Mouse (Mus musculus): Measurements from ENCODE around the gene Slc35d1. TPM values are rescaled to one million over a fixed set of nuclear protein-coding genes. Genes with fewer than 3 reads are reported as not detected.

The Slc35d1 gene
- total and polyA plus RNA-seq, 3 experiments = 6.0 to 11.5 (median 8.7) TPM

DNA sequence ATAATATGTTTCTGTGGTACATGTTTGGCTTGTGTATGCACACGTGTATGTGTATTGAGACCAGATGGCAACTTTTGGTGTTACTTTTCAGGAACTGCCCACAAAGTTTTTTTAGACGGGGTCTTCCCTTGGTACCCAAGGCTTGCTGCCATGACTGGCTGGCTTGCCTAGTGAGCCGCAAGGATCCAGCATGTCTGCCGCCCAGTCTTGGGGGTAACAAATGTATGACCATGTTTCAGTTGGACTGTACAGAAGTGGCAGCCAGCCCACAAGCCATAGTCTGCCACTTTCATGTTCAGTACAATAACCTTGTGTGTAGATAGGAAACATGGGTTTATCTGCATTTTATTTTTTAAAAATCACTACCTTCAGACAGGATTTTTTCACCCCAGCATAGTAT is 56.2 kb downstream of the Slc35d1 start:
- no peak for DNase-seq (ENCODE audit: extremely low read depth)
- Histone ChIP-seq H3K27me3 (replicated peaks) (no peaks in the 10 kb centered on the region), H3K4me1 (ENCODE audit: control insufficient read depth in 1 of 2, insufficient read depth in 2 of 2) (no peaks in the 10 kb centered on the region; a peak in 1 of 4 replicates), H3K36me3 (replicated peaks in 1 of 2; ENCODE audit: control insufficient read depth in 1 of 2, insufficient read depth in 1 of 2, low read length in 1 of 2) (peaks cover 51 to 82% of the 10 kb centered on the region in 2 experiments), H3K4me3 (replicated peaks in 1 of 3; ENCODE audit: low read depth in 2 of 3, low read length in 2 of 3, poor library complexity in 1 of 3) (no peak overlapping the region), H3K9ac (ENCODE audit: insufficient read depth, low read depth) (no peak overlapping the region), H3K4me2 (ENCODE audit: insufficient read depth, low read depth, poor library complexity, severe bottlenecking) (no peak overlapping the region), H3K27ac (ENCODE audit: insufficient read depth, low read depth) (no peak overlapping the region), H3K9me3 (replicated peaks; ENCODE audit: low read length) (no peaks in the 10 kb centered on the region), H3K79me2 (replicated peaks; ENCODE audit: control insufficient read depth, extremely low read depth, insufficient read depth, poor library complexity, severe bottlenecking) (peaks cover 2% of the 10 kb centered on the region; the same call in 1 of the 2 replicates)
- TF ChIP-seq USF2 (conservative IDR thresholded peaks at IDR 0.05; ENCODE audit: low read depth, low read length) = no peak
- TF ChIP-seq NRF1 (IDR thresholded peaks at IDR 0.05; ENCODE audit: low read depth, low read length) = no peak
- TF ChIP-seq HCFC1 (IDR thresholded peaks at IDR 0.05; ENCODE audit: low read depth, low read length) = no peak
- no peak for TF ChIP-seq ZKSCAN1 (IDR thresholded peaks at IDR 0.05; ENCODE audit: borderline replicate concordance, low read depth, low read length)
- TF ChIP-seq BHLHE40 (IDR thresholded peaks at IDR 0.05; ENCODE audit: low read depth, low read length) = no peak
- TF ChIP-seq JUND (conservative IDR thresholded peaks at IDR 0.05; ENCODE audit: low read depth, low read length) = no peak
- no peak for TF ChIP-seq MAX (IDR thresholded peaks at IDR 0.05; ENCODE audit: low read length)
- no peak for TF ChIP-seq EP300 (IDR thresholded peaks at IDR 0.05; ENCODE audit: low read length)
- no peak for TF ChIP-seq ZNF384 (IDR thresholded peaks at IDR 0.05; ENCODE audit: low read depth, low read length)
- no peak for TF ChIP-seq MAZ (IDR thresholded peaks at IDR 0.05; ENCODE audit: low read depth, low read length)
- no peak for TF ChIP-seq MEF2A (IDR thresholded peaks at IDR 0.05; ENCODE audit: borderline replicate concordance, low read depth, low read length)
- TF ChIP-seq SMC3 (IDR thresholded peaks at IDR 0.05; ENCODE audit: low read depth, low read length) = no peak
- no peak for TF ChIP-seq ZMIZ1 (IDR thresholded peaks at IDR 0.05; ENCODE audit: low read depth, low read length)
- no peak for TF ChIP-seq CHD1 (IDR thresholded peaks at IDR 0.05; ENCODE audit: low read depth, low read length)
- TF ChIP-seq SIN3A (IDR thresholded peaks at IDR 0.05; ENCODE audit: low read length) = no peak
- TF ChIP-seq RCOR1 (conservative IDR thresholded peaks at IDR 0.05; ENCODE audit: low read depth, low read length) = no peak
- no peak for TF ChIP-seq TCF12 (IDR thresholded peaks at IDR 0.05; ENCODE audit: low read depth, low read length)
- TF ChIP-seq UBTF (IDR thresholded peaks at IDR 0.05; ENCODE audit: low read depth, low read length) = no peak
- TF ChIP-seq MAFK (IDR thresholded peaks at IDR 0.05; ENCODE audit: insufficient replicate concordance, low read length) = no peak
- TF ChIP-seq ETS1 (conservative IDR thresholded peaks at IDR 0.05; ENCODE audit: low read depth, low read length) = no peak
- dilution Hi-C loops (cut with MboI; ENCODE audit: extremely low pct_ligation_motif_present, extremely low pct_unique_long_range_greater_than_20kb, low sequenced_read_pairs) = no loop called here
- in situ Hi-C loops (cut with MboI; ENCODE audit: low pct_ligation_motif_present, low pct_unique_long_range_greater_than_20kb, low sequenced_read_pairs) = no loop called here

DNA sequence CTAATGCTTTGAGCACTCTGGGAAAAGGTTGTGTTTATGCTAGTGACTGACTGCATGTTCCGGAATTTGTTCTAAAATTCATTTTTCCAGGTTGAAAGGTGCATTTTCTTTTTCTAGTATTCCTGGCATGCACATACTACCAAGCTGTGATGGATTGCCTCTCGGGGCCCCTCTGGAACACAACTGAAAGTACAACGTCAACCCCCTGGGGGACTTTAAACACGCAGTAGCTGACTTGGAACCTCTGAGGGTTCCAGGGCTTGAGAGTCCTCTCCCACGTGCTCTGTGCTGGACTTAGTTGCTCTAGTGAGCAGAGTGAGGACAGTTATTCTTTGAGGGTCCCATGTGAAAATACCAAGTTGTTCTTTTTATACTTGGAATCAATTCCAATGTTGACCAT is 63.0 kb downstream of the Slc35d1 start:
- DNase-seq (ENCODE audit: extremely low read depth) = no peak
- in situ Hi-C loops (cut with MboI; ENCODE audit: low pct_ligation_motif_present, low pct_unique_long_range_greater_than_20kb, low sequenced_read_pairs) = no loop called here

More for the DNA sequence above, 63.0 kb downstream of the Slc35d1 start:
- Histone ChIP-seq H3K9me3 (replicated peaks; ENCODE audit: low read length) (no peaks in the 10 kb centered on the region), H3K4me3 (replicated peaks in 1 of 3; ENCODE audit: low read depth in 2 of 3, low read length in 2 of 3, poor library complexity in 1 of 3) (no peak overlapping the region), H3K27ac (ENCODE audit: insufficient read depth, low read depth) (no peak overlapping the region), H3K36me3 (replicated peaks in 1 of 2; ENCODE audit: control insufficient read depth in 1 of 2, insufficient read depth in 1 of 2, low read length in 1 of 2) (peaks cover 57 to 92% of the 10 kb centered on the region in 2 experiments), H3K9ac (ENCODE audit: insufficient read depth, low read depth) (no peak overlapping the region), H3K4me2 (ENCODE audit: insufficient read depth, low read depth, poor library complexity, severe bottlenecking) (no peak overlapping the region), H3K79me2 (replicated peaks; ENCODE audit: control insufficient read depth, extremely low read depth, insufficient read depth, poor library complexity, severe bottlenecking) (peaks cover 3% of the 10 kb centered on the region; the same call in 1 of the 2 replicates), H3K4me1 (ENCODE audit: control insufficient read depth in 1 of 2, insufficient read depth in 2 of 2) (no peaks in the 10 kb centered on the region), H3K27me3 (replicated peaks) (no peaks in the 10 kb centered on the region)
- TF ChIP-seq NELFE (IDR thresholded peaks at IDR 0.05; ENCODE audit: low read depth, low read length) (no peak), CTCF (conservative IDR thresholded peaks at IDR 0.05 in 1 of 2, IDR thresholded peaks at IDR 0.05 in 1 of 2; ENCODE audit: low read depth in 2 of 2, low read length in 2 of 2) (no peak), CHD1 (IDR thresholded peaks at IDR 0.05; ENCODE audit: low read depth, low read length) (no peak), EP300 (IDR thresholded peaks at IDR 0.05; ENCODE audit: low read length) (no peak), JUND (conservative IDR thresholded peaks at IDR 0.05; ENCODE audit: low read depth, low read length) (no peak), POLR2AphosphoS2 (IDR thresholded peaks at IDR 0.05; ENCODE audit: low read depth, low read length) (no peak), ZMIZ1 (IDR thresholded peaks at IDR 0.05; ENCODE audit: low read depth, low read length) (no peak), USF1 (IDR thresholded peaks at IDR 0.05; ENCODE audit: low read depth, low read length) (no peak), E2F4 (IDR thresholded peaks at IDR 0.05; ENCODE audit: insufficient replicate concordance, low read depth, low read length) (no peak), SIN3A (IDR thresholded peaks at IDR 0.05; ENCODE audit: low read length) (no peak), TCF12 (IDR thresholded peaks at IDR 0.05; ENCODE audit: low read depth, low read length) (no peak), GABPA (IDR thresholded peaks at IDR 0.05; ENCODE audit: insufficient replicate concordance, low read depth, low read length) (no peak)
- dilution Hi-C loops (cut with MboI; ENCODE audit: extremely low pct_ligation_motif_present, extremely low pct_unique_long_range_greater_than_20kb, low sequenced_read_pairs) = no loop called here

All from CH12.LX (cell line).